Mouse (Mus musculus): Measurements from ENCODE around the gene Krtap7-1. TPM values are rescaled to one million over a fixed set of nuclear protein-coding genes. Genes with fewer than 3 reads are reported as not detected.

Krtap7-1 gene
- polyA plus RNA-seq, 1 experiment from 2014 or later, result not detected

GRCm38 (mm10) chr16:89497002-89497401 lies 11.1 kb downstream of the Krtap7-1 start:
- ATAC-seq, result no peak
- Histone ChIP-seq H3K4me1 (replicated peaks; ENCODE audit: control insufficient read depth, insufficient read depth, low read length) (no peaks in the 10 kb centered on the region), H3K9ac (ENCODE audit: low read depth, low read length) (no peak overlapping the region), H3K27ac (ENCODE audit: low read depth, low read length) (no peak overlapping the region), H3K4me3 (ENCODE audit: low read depth, low read length) (no peak overlapping the region), H3K4me2 (replicated peaks; ENCODE audit: low read depth) (no peak overlapping the region), H3K27me3 (replicated peaks; ENCODE audit: control insufficient read depth, insufficient read depth, low read length) (no peaks in the 10 kb centered on the region), H3K9me3 (ENCODE audit: control insufficient read depth) (no peaks in the 10 kb centered on the region), H3K36me3 (ENCODE audit: control insufficient read depth, insufficient read depth) (no peaks in the 10 kb centered on the region)
- WGBS, result 87% methylated on average over 5 of the region's 5 CpGs
- TF ChIP-seq CTCF (IDR thresholded peaks at IDR 0.05; ENCODE audit: low read depth), result no peak

- no peak for ATAC-seq
- H3K4me3 ChIP-seq (ENCODE audit: low read depth, low read length), result no peak overlapping the region
- 82% methylated on average over 7 of the region's 7 CpGs for WGBS
Observed at GRCm38 (mm10) chr16:89495394-89496153, 12.5 kb downstream of the Krtap7-1 start.

GRCm38 (mm10) chr16:89487852-89488251 lies 20.3 kb downstream of the Krtap7-1 start, which contains the start of gene Krtap8-1:
TSS of gene Krtap8-1 (minus strand) at chr16:89487952.
- TF ChIP-seq CTCF (IDR thresholded peaks at IDR 0.05; ENCODE audit: low read depth), result no peak
- ATAC-seq, result no peak

More at GRCm38 (mm10) chr16:89495394-89496153, 12.5 kb downstream of the Krtap7-1 start:
- Histone ChIP-seq H3K9ac (ENCODE audit: low read depth, low read length) (no peak overlapping the region), H3K27me3 (replicated peaks; ENCODE audit: control insufficient read depth, insufficient read depth, low read length) (no peaks in the 10 kb centered on the region), H3K9me3 (ENCODE audit: control insufficient read depth) (no peaks in the 10 kb centered on the region), H3K27ac (ENCODE audit: low read depth, low read length) (no peak overlapping the region), H3K36me3 (ENCODE audit: control insufficient read depth, insufficient read depth) (no peaks in the 10 kb centered on the region), H3K4me1 (replicated peaks; ENCODE audit: control insufficient read depth, insufficient read depth, low read length) (no peaks in the 10 kb centered on the region), H3K4me2 (replicated peaks; ENCODE audit: low read depth) (no peak overlapping the region)
- TF ChIP-seq CTCF (IDR thresholded peaks at IDR 0.05; ENCODE audit: low read depth), result no peak

GRCm38 (mm10) chr16:89477679-89478314 lies 30.3 kb downstream of the Krtap7-1 start:
- Histone ChIP-seq H3K9ac (ENCODE audit: low read depth, low read length) (no peak overlapping the region), H3K4me3 (ENCODE audit: low read depth, low read length) (no peak overlapping the region), H3K9me3 (ENCODE audit: control insufficient read depth) (no peaks in the 10 kb centered on the region), H3K27me3 (replicated peaks; ENCODE audit: control insufficient read depth, insufficient read depth, low read length) (no peaks in the 10 kb centered on the region), H3K4me2 (replicated peaks; ENCODE audit: low read depth) (no peak overlapping the region), H3K27ac (ENCODE audit: low read depth, low read length) (no peak overlapping the region), H3K36me3 (ENCODE audit: control insufficient read depth, insufficient read depth) (no peaks in the 10 kb centered on the region), H3K4me1 (replicated peaks; ENCODE audit: control insufficient read depth, insufficient read depth, low read length) (no peaks in the 10 kb centered on the region)
- WGBS, result 86% methylated on average over 12 of the region's 12 CpGs
- TF ChIP-seq CTCF (IDR thresholded peaks at IDR 0.05; ENCODE audit: low read depth), result no peak
- no peak for ATAC-seq

More at GRCm38 (mm10) chr16:89487852-89488251, 20.3 kb downstream of the Krtap7-1 start, which contains the start of gene Krtap8-1:
- H3K9me3 ChIP-seq (ENCODE audit: control insufficient read depth), result no peaks in the 10 kb centered on the region
- no peak within 1 kb of the TSS for H3K9ac ChIP-seq (ENCODE audit: low read depth, low read length)
- no peaks in the 10 kb centered on the region for H3K27me3 ChIP-seq (replicated peaks; ENCODE audit: control insufficient read depth, insufficient read depth, low read length)
- H3K27ac ChIP-seq (ENCODE audit: low read depth, low read length), result no peak within 1 kb of the TSS
- no peak within 1 kb of the TSS for H3K4me3 ChIP-seq (ENCODE audit: low read depth, low read length)
- no peak within 1 kb of the TSS for H3K4me2 ChIP-seq (replicated peaks; ENCODE audit: low read depth)
- H3K36me3 ChIP-seq (ENCODE audit: control insufficient read depth, insufficient read depth), result no peaks in the 10 kb centered on the region
- H3K4me1 ChIP-seq (replicated peaks; ENCODE audit: control insufficient read depth, insufficient read depth, low read length), result no peaks in the 10 kb centered on the region
- 81% methylated on average over 7 of the region's 7 CpGs for WGBS

GRCm38 (mm10) chr16:89461189-89461588 lies 46.9 kb downstream of the Krtap7-1 start:
- Histone ChIP-seq H3K27ac (ENCODE audit: low read depth, low read length) (no peak overlapping the region), H3K4me1 (replicated peaks; ENCODE audit: control insufficient read depth, insufficient read depth, low read length) (no peaks in the 10 kb centered on the region), H3K9ac (ENCODE audit: low read depth, low read length) (no peak overlapping the region), H3K36me3 (ENCODE audit: control insufficient read depth, insufficient read depth) (no peaks in the 10 kb centered on the region), H3K4me2 (replicated peaks; ENCODE audit: low read depth) (no peak overlapping the region), H3K9me3 (ENCODE audit: control insufficient read depth) (no peaks in the 10 kb centered on the region), H3K4me3 (ENCODE audit: low read depth, low read length) (no peak overlapping the region), H3K27me3 (replicated peaks; ENCODE audit: control insufficient read depth, insufficient read depth, low read length) (no peaks in the 10 kb centered on the region)
- TF ChIP-seq CTCF (IDR thresholded peaks at IDR 0.05; ENCODE audit: low read depth), result no peak
- WGBS, result 63% methylated on average over 5 of the region's 5 CpGs
- ATAC-seq, result no peak

Other genes with a start within 250 kb of the Krtap7-1 start
- not detected in 2 replicates for gene Krtap21-1, start 104.5 kb downstream of the Krtap7-1 start, polyA plus RNA-seq (2015; fragmentation: Nextera tagmentation; extraction: Ambion mirVana)
- gene Krtap6-2, start 88.2 kb downstream of the Krtap7-1 start, polyA plus RNA-seq (2015; fragmentation: Nextera tagmentation; extraction: Ambion mirVana), result not detected in 2 replicates
- gene Krtap8-1, start 20.4 kb downstream of the Krtap7-1 start, polyA plus RNA-seq (2015; fragmentation: Nextera tagmentation; extraction: Ambion mirVana), result not detected in 2 replicates
- not detected in 2 replicates for gene Krtap11-1, start 62.9 kb upstream of the Krtap7-1 start, polyA plus RNA-seq (2015; fragmentation: Nextera tagmentation; extraction: Ambion mirVana)